Mouse (Mus musculus): ENCODE results near the gene Prlhr.

The Prlhr gene

DNA sequence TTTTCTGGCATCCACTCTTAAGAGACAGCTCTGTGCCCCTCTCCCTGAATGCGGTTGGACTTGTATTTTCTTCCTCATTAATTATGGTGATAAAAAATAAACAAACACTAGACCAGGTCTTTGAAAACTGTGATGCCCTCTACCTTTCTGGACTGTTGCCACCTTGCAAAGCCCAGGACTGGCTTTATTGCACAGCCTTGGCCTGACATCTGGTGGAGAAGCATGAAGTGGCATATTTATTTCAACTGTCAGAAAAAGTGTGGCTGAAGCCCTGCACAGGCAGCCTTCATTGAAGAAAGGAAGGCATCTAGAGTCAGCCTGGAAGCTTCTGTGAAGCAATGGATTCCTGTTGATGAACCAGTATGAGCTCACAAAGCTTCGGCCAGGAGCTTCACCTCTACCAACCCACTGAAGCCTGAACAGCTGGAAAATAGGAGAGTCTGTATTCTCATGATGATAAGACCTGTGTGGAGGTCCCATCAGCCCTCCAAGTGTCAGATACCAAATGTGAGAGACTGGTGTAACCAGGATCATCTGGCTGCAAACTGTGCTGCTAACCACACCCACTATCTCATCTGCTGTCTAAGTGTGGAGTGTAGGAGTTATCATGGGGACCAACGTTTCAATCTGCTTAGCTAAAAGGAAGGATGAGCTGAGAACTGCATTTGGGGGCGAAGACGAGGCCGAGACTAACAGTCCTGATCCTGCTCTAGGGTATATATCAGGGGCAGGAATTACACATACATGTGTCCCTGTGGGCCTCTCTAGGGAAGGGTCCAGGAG is 35.6 kb downstream of the Prlhr start:
- no peak for DNase-seq (ENCODE audit: low spot score)

GRCm38 (mm10) chr19:60417611-60418010 is 50.5 kb downstream of the Prlhr start:
- no peak for DNase-seq (ENCODE audit: low spot score)
